Comparison of ENCODE assay signal across 22 mouse cellular contexts in the genomic region with DNA sequence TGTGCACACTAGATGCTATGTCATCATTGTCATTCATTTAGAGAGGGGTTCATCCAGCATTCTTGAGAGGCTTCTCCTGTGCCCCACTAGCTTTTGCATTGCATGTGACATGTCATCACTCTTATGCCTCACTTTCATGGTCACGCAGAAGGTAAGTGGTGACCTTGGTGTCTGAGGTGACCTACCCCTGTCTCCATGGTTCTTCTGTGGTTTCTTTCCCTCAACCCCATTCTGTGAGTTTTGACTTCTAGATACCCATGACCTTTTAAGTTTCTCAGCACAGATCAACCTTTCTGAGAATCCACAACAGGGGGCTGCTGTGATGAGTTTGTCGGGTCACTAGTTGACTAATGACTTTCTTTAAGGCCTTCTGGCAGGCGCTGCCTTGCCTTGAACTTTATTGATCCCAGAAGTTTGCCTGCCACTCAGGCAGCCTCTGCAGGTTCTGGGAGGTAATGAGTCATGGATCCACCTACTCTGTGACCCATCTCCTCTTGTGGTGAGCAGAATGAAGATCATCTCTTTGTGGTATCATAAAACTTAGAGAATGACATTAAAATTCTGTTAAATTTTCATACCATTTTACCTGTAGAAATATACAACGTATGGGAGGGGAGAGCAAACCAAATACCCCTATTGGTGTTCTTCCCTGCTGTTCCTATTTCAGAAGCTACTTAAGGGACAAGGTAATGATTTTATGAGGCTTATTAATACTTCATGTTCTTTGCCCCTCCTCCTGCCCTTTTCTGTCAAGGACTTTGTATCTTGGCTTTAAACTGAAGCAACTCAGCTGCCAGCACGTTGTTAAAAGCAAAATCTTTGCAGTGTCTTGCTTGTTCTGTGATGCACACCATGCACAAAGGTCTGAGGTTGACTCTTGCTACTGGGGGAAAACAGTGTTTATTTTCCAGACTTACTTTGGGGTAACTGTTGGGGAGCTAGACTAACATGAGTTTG.
DNase-seq lines count a peak whose midpoint lies in the region; ATAC-seq and TF ChIP-seq lines count a peak whose summit lies in the region.
"Had no signal": no experiment of that assay in that cellular context is flagged by ENCODE, and none has a peak within 500 bp of the region (broad histone marks: within the 10 kb centered on the region; RNA-seq: fewer than 3 reads in every experiment).

No protein-coding gene starts in this region.

- no peaks in the 10 kb centered on the region; the same call in 1 of the 2 replicates for H3K4me1 ChIP-seq in liver, adult 2 months (ENCODE audit: control insufficient read depth, insufficient read depth, low read length)
- no peaks in the 10 kb centered on the region for H3K4me1 ChIP-seq in intestine, embryonic 16.5 days (ENCODE audit: control insufficient read depth, insufficient read depth, low read length)
- H3K4me1 ChIP-seq: embryonic facial prominence, embryonic 12.5 days; hindbrain, embryonic 13.5 days; liver, embryonic 13.5 days had no signal

- ATAC-seq in intestine, embryonic 16.5 days: peak; percentile 74
- ATAC-seq: activated CD4-positive, CD25-positive, alpha-beta regulatory T cell, adult 4 months; forebrain, postnatal 0 days had no signal

- peaks cover 8% of the 10 kb centered on the region for H3K36me3 ChIP-seq in liver, adult 2 months (ENCODE audit: control insufficient read depth, insufficient read depth, low read length)
- no peaks in the 10 kb centered on the region for H3K36me3 ChIP-seq in intestine, embryonic 16.5 days (ENCODE audit: control insufficient read depth, insufficient read depth, low read length)
- H3K36me3 ChIP-seq: embryonic facial prominence, embryonic 12.5 days; hindbrain, embryonic 13.5 days; limb, embryonic 12.5 days; liver, embryonic 13.5 days had no signal

- no peak overlapping the region for H3K4me2 ChIP-seq in intestine, embryonic 16.5 days (ENCODE audit: low read depth, low read length)
- H3K4me2 ChIP-seq: embryonic facial prominence, embryonic 12.5 days; hindbrain, embryonic 13.5 days; limb, embryonic 12.5 days; liver, embryonic 13.5 days; lung, embryonic 14.5 days had no signal

- H3K79me2 ChIP-seq in liver, adult 2 months (ENCODE audit: control insufficient read depth, insufficient read depth, low read length): peaks cover 4% of the 10 kb centered on the region; the same call in 1 of the 2 replicates

- H3K9ac ChIP-seq in liver, adult 2 months (ENCODE audit: low read depth, low read length): no peak overlapping the region
- no peak overlapping the region for H3K9ac ChIP-seq in intestine, embryonic 16.5 days (ENCODE audit: low read depth, low read length)
- H3K9ac ChIP-seq: embryonic facial prominence, embryonic 12.5 days; forebrain, postnatal 0 days; hindbrain, embryonic 13.5 days; limb, embryonic 12.5 days; liver, embryonic 13.5 days; lung, embryonic 14.5 days had no signal

- no peak for TF ChIP-seq CTCF in liver, adult 2 months (IDR thresholded peaks at IDR 0.05; ENCODE audit: low read depth, low read length)

- no peak overlapping the region for H3K27ac ChIP-seq in liver, adult 2 months (replicated peaks; ENCODE audit: insufficient read depth, low read depth, low read length)
- no peak overlapping the region for H3K27ac ChIP-seq in intestine, embryonic 16.5 days (ENCODE audit: low read length)
- H3K27ac ChIP-seq: embryonic facial prominence, embryonic 12.5 days; hindbrain, embryonic 13.5 days; layer of hippocampus, adult 2 months; limb, embryonic 12.5 days; liver, embryonic 13.5 days; stomach, postnatal 0 days had no signal

- WGBS in liver, adult 2 months: 75% methylated on average over 5 of the region's 5 CpGs
- 59% methylated on average over 5 of the region's 5 CpGs for WGBS in intestine, embryonic 16.5 days

- H3K9me3 ChIP-seq in intestine, embryonic 16.5 days (ENCODE audit: control insufficient read depth, low read length): no peaks in the 10 kb centered on the region
- H3K9me3 ChIP-seq: embryonic facial prominence, embryonic 12.5 days; hindbrain, embryonic 13.5 days; limb, embryonic 12.5 days; liver, embryonic 13.5 days had no signal

- peak; percentile 80 to 90 for DNase-seq in adrenal gland, adult (ENCODE audit: inconsistent age in 2 of 2, low spot score in 1 of 2)
- no peak for DNase-seq in adrenal gland, postnatal 4 days (ENCODE audit: low spot score in 2 of 2)
- DNase-seq in liver, adult 2 months (ENCODE audit: extremely low read depth, low read depth, low spot score): peak; percentile 53
- DNase-seq in liver: no peak
- no peak for DNase-seq in heart, postnatal 25 days (ENCODE audit: low spot score)
- no peak for DNase-seq in layer of hippocampus, postnatal 14 days (ENCODE audit: low spot score in 2 of 2)
- DNase-seq in lung, adult 18-20 months: no peak
- DNase-seq: cerebellum, adult 9-11 months; forebrain, postnatal 0 days; heart, postnatal 36 days; layer of hippocampus, postnatal 36 days; liver, embryonic 13.5 days; lung, embryonic 14.5 days; midbrain, embryonic 14.5 days; thymus, adult 2 months had no signal

- TF ChIP-seq POLR2A in liver, adult 2 months (IDR thresholded peaks at IDR 0.05; ENCODE audit: extremely low read depth, insufficient read depth, low read length): no peak

- no peaks in the 10 kb centered on the region for H3K27me3 ChIP-seq in liver, adult 2 months (ENCODE audit: control insufficient read depth, insufficient read depth, low read length)
- H3K27me3 ChIP-seq in intestine, embryonic 16.5 days (replicated peaks; ENCODE audit: control insufficient read depth, insufficient read depth, low read length): no peaks in the 10 kb centered on the region
- H3K27me3 ChIP-seq: embryonic facial prominence, embryonic 12.5 days; hindbrain, embryonic 13.5 days; limb, embryonic 12.5 days; liver, embryonic 13.5 days had no signal

- no peak overlapping the region for H3K4me3 ChIP-seq in liver, adult 2 months (ENCODE audit: insufficient read depth, low read depth, low read length)
- no peak overlapping the region for H3K4me3 ChIP-seq in intestine, embryonic 16.5 days (ENCODE audit: low read length)
- H3K4me3 ChIP-seq: embryonic facial prominence, embryonic 12.5 days; hindbrain, embryonic 13.5 days; layer of hippocampus, adult 2 months; limb, embryonic 12.5 days; liver, embryonic 13.5 days had no signal

- intact Hi-C loops in heart, postnatal 25 days (cut with DNase I): no loop called here

Comparison
In these comparisons a context has a peak if more than half of its experiments do, and no peak if none do; other contexts are left out.
1. DNase-seq: peak in adrenal gland, adult (2 of 2) and liver, adult 2 months (single experiment); none in adrenal gland, postnatal 4 days (0 of 2), liver (single experiment), heart, postnatal 25 days (single experiment), layer of hippocampus, postnatal 14 days (0 of 2) and lung, adult 18-20 months (0 of 2).